Mouse (Mus musculus) G1E (cell line): ENCODE measurements at regions not wholly inside any gene's neighbourhood (a gene's known extent, or its start where the extent isn't known, plus 50 kb on each side); places are given as distances from the start of the nearest gene placed in this dataset.

Source experiments
- CTCF ChIP-seq: IDR thresholded peaks from 2 replicates; pipeline ENCODE4 v1.5.1; 2012; ENCODE audit warnings: low read depth, low read length, inconsistent platforms, mixed read lengths
- GATA1 ChIP-seq: IDR thresholded peaks from 2 replicates; pipeline ENCODE4 v1.6.1; 2012; ENCODE audit warnings: borderline replicate concordance, low read length, inconsistent platforms, mixed read lengths
- GATA2 ChIP-seq: IDR thresholded peaks from 2 replicates; pipeline ENCODE4 v1.6.1; 2012; ENCODE audit warnings: low read depth, low read length, inconsistent platforms, borderline replicate concordance
- POLR2AphosphoS5 ChIP-seq: IDR thresholded peaks from 2 replicates; pipeline ENCODE4 v1.6.1; 2012; ENCODE audit warnings: low read depth, low read length, inconsistent platforms; ENCODE audit not compliant: insufficient replicate concordance

- TF ChIP-seq CTCF (no peak), GATA1 (no peak), GATA2 (no peak), POLR2AphosphoS5 (no peak)
These were observed 2100.1 kb downstream of the 4930444P10Rik start for GRCm38 (mm10) chr1:13992978-13993377.
